Mouse (Mus musculus) cerebellum, adult 9-10 months (tissue): ENCODE results near the gene Vav1.

ENCODE experiments used
- DNase-seq: peaks from one replicate; pipeline ENCODE4 v3.0.0; 2022

Gene Vav1

GRCm38 (mm10) chr17:57278943-57279590 is at the start of gene Vav1:
Gene Vav1 (plus strand): TSS chr17:57279100.
- DNase-seq = no peak

- no peak for DNase-seq
These were observed 48.8 kb upstream of the Vav1 start for GRCm38 (mm10) chr17:57229851-57230727.

- DNase-seq = no peak
These were observed 48.2 kb upstream of the Vav1 start for GRCm38 (mm10) chr17:57230728-57231125.

- DNase-seq = no peak
These were observed 47.6 kb upstream of the Vav1 start for GRCm38 (mm10) chr17:57231321-57231771.

GRCm38 (mm10) chr17:57232200-57232599 is 46.7 kb upstream of the Vav1 start:
- no peak for DNase-seq

- DNase-seq = no peak
These were observed 45.9 kb upstream of the Vav1 start for GRCm38 (mm10) chr17:57233038-57233437.

- DNase-seq = no peak
These were observed 44.5 kb upstream of the Vav1 start for GRCm38 (mm10) chr17:57234254-57234928.

GRCm38 (mm10) chr17:57235803-57236202 is 43.1 kb upstream of the Vav1 start:
- no peak for DNase-seq

GRCm38 (mm10) chr17:57237181-57237580 is 41.7 kb upstream of the Vav1 start:
- DNase-seq = no peak

- no peak for DNase-seq
These were observed 35.1 kb upstream of the Vav1 start for GRCm38 (mm10) chr17:57243650-57244370.

GRCm38 (mm10) chr17:57245311-57245929 is 33.5 kb upstream of the Vav1 start:
- DNase-seq = peak; percentile 57

- peak; percentile 61 for DNase-seq
These were observed 32.1 kb upstream of the Vav1 start for GRCm38 (mm10) chr17:57246663-57247392.

GRCm38 (mm10) chr17:57247393-57248200 is 31.3 kb upstream of the Vav1 start:
- peak; percentile 100 for DNase-seq

- DNase-seq = peak; percentile 92
These were observed 30.6 kb upstream of the Vav1 start, which contains the start of gene Gpr108 for GRCm38 (mm10) chr17:57248201-57248699. Gene Gpr108 (minus strand): TSS chr17:57248446.

- DNase-seq = no peak
These were observed 30.1 kb upstream of the Vav1 start for GRCm38 (mm10) chr17:57248771-57249170.

GRCm38 (mm10) chr17:57249186-57250181 is 29.4 kb upstream of the Vav1 start, which contains the start of gene Trip10:
Gene Trip10 (plus strand): TSS chr17:57249455.
- DNase-seq = peak; percentile 88

GRCm38 (mm10) chr17:57250461-57251160 is 28.3 kb upstream of the Vav1 start:
- DNase-seq = peak; percentile 58

GRCm38 (mm10) chr17:57251431-57251830 is 27.5 kb upstream of the Vav1 start:
- no peak for DNase-seq
